Mouse (Mus musculus) liver, embryonic 14.5 days (tissue): ENCODE measurements around the gene Rabgap1l. TPM values are rescaled to one million over a fixed set of nuclear protein-coding genes. Genes with fewer than 3 reads are reported as not detected.

Experiments used
- ATAC-seq: fragments of 200-750 bp; cut with Nextera tagmentation; 2 replicates; pipeline ENCODE4 v1.8.0; 2017; ENCODE audit warnings: moderate number of reproducible peaks, mild to moderate bottlenecking, moderate library complexity; ENCODE audit not compliant: insufficient read depth
- DNase-seq, 3 experiments: peaks; one replicate each; pipeline ENCODE4 v3.0.0-alpha.2; 2012 to 2013; ENCODE audit warnings: low read depth in 3 of 3, low spot score in 3 of 3
- H3K27ac ChIP-seq: fragments of 300-500 bp; sonication (generic); 2 replicates; pipeline ENCODE4 v1.5.1; 2014; ENCODE audit warnings: moderate library complexity, mild to moderate bottlenecking, control low read depth, inconsistent platforms
- H3K27me3 ChIP-seq: fragments of 300-500 bp; sonication (generic); 2 replicates; pipeline ENCODE4 v1.6.1; 2014; ENCODE audit warnings: mild to moderate bottlenecking, low read length, moderate library complexity; ENCODE audit not compliant: control insufficient read depth, insufficient read depth
- H3K36me3 ChIP-seq: fragments of 300-500 bp; sonication (generic); replicated peaks from 2 replicates; pipeline ENCODE4 v1.6.1; 2014; ENCODE audit warnings: low read depth; ENCODE audit not compliant: control insufficient read depth, insufficient read depth
- H3K4me1 ChIP-seq, 2 experiments: fragments of 200-500 bp in 1 of 2; fragments of 300-500 bp in 1 of 2; sonication (generic) in 1 of 2; replicated peaks; 2 replicates each; pipeline ENCODE4 v1.6.1; 2012 to 2014; ENCODE audit warnings: antibody characterized with exemption in 1 of 2, inconsistent platforms in 1 of 2, low read length in 1 of 2; ENCODE audit not compliant: control insufficient read depth in 2 of 2, insufficient read depth in 2 of 2
- H3K4me2 ChIP-seq: fragments of 300-500 bp; sonication (generic); 2 replicates; pipeline ENCODE4 v1.6.1; 2014; ENCODE audit warnings: low read depth, mild to moderate bottlenecking, control low read depth, moderate library complexity
- H3K4me3 ChIP-seq, 2 experiments: fragments of 200-500 bp in 1 of 2; fragments of 300-500 bp in 1 of 2; sonication (generic) in 1 of 2; 2 replicates each; pipeline ENCODE4 v1.5.1; 2012 to 2014; ENCODE audit warnings: low read depth in 2 of 2, low read length in 2 of 2, mild to moderate bottlenecking in 2 of 2, control low read depth in 1 of 2, inconsistent platforms in 1 of 2, moderate library complexity in 1 of 2; ENCODE audit not compliant: insufficient read depth in 1 of 2
- H3K9ac ChIP-seq: fragments of 300-500 bp; sonication (generic); replicated peaks from 2 replicates; pipeline ENCODE4 v1.6.1; 2014; ENCODE audit warnings: mild to moderate bottlenecking, control low read depth, moderate library complexity
- H3K9me3 ChIP-seq: fragments of 300-500 bp; sonication (generic); 2 replicates; pipeline ENCODE4 v1.6.1; 2016; ENCODE audit warnings: low read length, mixed read lengths; ENCODE audit not compliant: control insufficient read depth
- CTCF ChIP-seq: IDR thresholded peaks from 2 replicates; pipeline ENCODE4 v1.5.1; 2016; ENCODE audit warnings: antibody characterized with exemption, low read depth, control low read depth
- EP300 ChIP-seq: IDR thresholded peaks from 2 replicates; pipeline ENCODE4 v1.6.1; 2016; ENCODE audit warnings: antibody characterized with exemption, low read depth
- WGBS: fragments of 180-500 bp; shearing (Covaris S2); extraction: QIAGEN DNeasy Blood & Tissue Kit; methylation state at CpG from one replicate; pipeline ENCODE4 v1.1.7; 2014; ENCODE audit not compliant: insufficient replicate concordance; 5-methylcytosine and 5-hydroxymethylcytosine counted together
- polyA plus RNA-seq, 2 experiments: library from polyadenylated mRNA; depleted of rRNA in 1 of 2; stranded (reverse) in 1 of 2; unstranded in 1 of 2; fragments of >200 nt; fragmentation: Nextera tagmentation in 1 of 2; extraction: Ambion mirVana in 1 of 2; gene quantifications; 2 replicates each; pipeline versions ENCODE4 v1.2.1 to v1.2.3; 2012 to 2014

Rabgap1l gene
- polyA plus RNA-seq, 2 experiments: 18.7 to 27.5 TPM

DNA sequence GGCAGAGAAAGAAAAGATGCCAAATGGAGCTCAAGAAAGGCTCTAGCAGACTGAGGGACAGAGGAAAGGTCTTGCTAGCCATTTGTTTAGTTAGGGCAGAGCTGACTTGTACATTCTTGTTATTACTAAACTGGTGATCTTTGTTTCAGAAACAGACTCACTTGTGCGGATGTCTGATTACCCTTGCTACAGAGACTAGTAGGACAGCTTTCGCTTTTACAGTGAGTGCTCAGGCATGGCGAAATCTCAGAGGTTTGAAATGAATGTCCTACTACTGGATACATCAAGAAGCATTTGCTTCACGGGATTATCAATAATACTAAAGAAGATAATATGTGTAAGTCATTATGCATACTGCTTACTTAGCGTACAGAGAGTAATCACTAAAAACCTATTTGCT is 548.3 kb downstream of the Rabgap1l start:
- DNase-seq: no peak

GRCm38 (mm10) chr1:160240091-160240490 is 552.9 kb downstream of the Rabgap1l start:
- ATAC-seq: no peak
- Histone ChIP-seq H3K27me3 (no peaks in the 10 kb centered on the region), H3K4me2 (no peak overlapping the region), H3K4me3 (no peak overlapping the region), H3K27ac (no peak overlapping the region), H3K9me3 (no peaks in the 10 kb centered on the region), H3K36me3 (no peaks in the 10 kb centered on the region; the same call in 1 of the 2 replicates), H3K4me1 (no peaks in the 10 kb centered on the region), H3K9ac (no peak overlapping the region)
- WGBS: 82% methylated on average over 2 of the region's 2 CpGs
- TF ChIP-seq CTCF: no peak
- DNase-seq: no peak

More for the DNA sequence above, 548.3 kb downstream of the Rabgap1l start:
- H3K36me3 ChIP-seq: no peaks in the 10 kb centered on the region
- no peak overlapping the region for H3K4me2 ChIP-seq
- H3K9ac ChIP-seq: no peak overlapping the region
- H3K9me3 ChIP-seq: no peaks in the 10 kb centered on the region
- no peak overlapping the region for H3K27ac ChIP-seq
- 76% methylated on average over 5 of the region's 5 CpGs for WGBS
- no peak for ATAC-seq
- TF ChIP-seq CTCF: no peak
- TF ChIP-seq EP300: no peak
- H3K4me3 ChIP-seq: no peak overlapping the region
- no peaks in the 10 kb centered on the region for H3K27me3 ChIP-seq
- no peaks in the 10 kb centered on the region for H3K4me1 ChIP-seq

- no peaks in the 10 kb centered on the region; the same call in 1 of the 2 replicates for H3K36me3 ChIP-seq
- ATAC-seq (no peak), DNase-seq (no peak)
- no peaks in the 10 kb centered on the region; a peak in 1 of 4 replicates for H3K4me1 ChIP-seq
- H3K9ac ChIP-seq: no peak overlapping the region
- no peaks in the 10 kb centered on the region for H3K9me3 ChIP-seq
- 76% methylated on average over 1 of the region's 1 CpGs for WGBS
- H3K4me2 ChIP-seq: no peak overlapping the region
- no peak overlapping the region for H3K4me3 ChIP-seq
- no peak overlapping the region for H3K27ac ChIP-seq
- H3K27me3 ChIP-seq: no peaks in the 10 kb centered on the region
- TF ChIP-seq CTCF (no peak), EP300 (no peak)
Observed at GRCm38 (mm10) chr1:160238852-160239443, 554.1 kb downstream of the Rabgap1l start.

DNA sequence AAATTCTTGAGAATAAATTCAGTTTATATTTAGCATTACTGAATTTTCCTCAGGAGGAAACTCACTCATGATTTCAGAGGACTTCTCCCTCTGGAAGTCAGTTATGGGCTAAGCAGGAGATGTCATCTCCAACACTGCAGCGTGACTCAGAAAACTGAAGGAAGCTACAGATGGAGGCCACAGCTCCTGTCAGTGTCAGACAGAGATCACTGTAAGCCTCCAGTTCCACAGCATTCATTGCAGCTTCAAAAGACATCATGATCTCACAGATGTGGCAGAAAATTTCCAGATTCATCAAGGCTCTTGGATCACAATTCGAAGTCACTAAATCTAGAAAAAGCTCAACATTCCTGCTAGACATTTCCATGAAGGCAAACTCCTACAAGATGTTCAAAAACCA is 555.0 kb downstream of the Rabgap1l start:
- WGBS: 73% methylated on average over 2 of the region's 2 CpGs
- DNase-seq: no peak

DNA sequence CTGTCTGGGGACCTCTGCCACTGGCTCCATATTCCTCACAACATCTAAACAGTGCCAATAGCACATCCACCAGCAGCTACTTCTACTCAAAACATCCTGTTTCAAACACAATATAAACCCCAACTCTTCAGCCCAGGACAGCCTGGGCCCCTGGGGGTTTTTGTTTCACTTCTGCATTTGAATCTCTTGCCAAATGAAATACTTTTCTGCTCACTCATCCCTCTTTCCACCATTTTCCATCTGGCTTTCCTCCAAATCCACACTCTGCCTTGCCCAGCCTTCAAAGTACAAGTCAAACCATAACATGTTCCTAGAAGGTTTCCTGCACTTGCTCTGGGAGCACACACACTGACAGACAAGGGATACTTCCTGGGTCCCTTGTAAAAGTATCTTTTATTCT is 559.1 kb downstream of the Rabgap1l start:
- TF ChIP-seq CTCF (no peak), EP300 (no peak)

More for the DNA sequence above, 555.0 kb downstream of the Rabgap1l start:
- H3K27me3 ChIP-seq: no peaks in the 10 kb centered on the region
- H3K4me2 ChIP-seq: no peak overlapping the region
- no peaks in the 10 kb centered on the region; the same call in 1 of the 2 replicates for H3K36me3 ChIP-seq
- no peaks in the 10 kb centered on the region for H3K9me3 ChIP-seq
- H3K4me3 ChIP-seq: no peak overlapping the region
- no peak for ATAC-seq
- no peaks in the 10 kb centered on the region; a peak in 1 of 4 replicates for H3K4me1 ChIP-seq
- TF ChIP-seq EP300 (no peak), CTCF (no peak)
- no peak overlapping the region for H3K9ac ChIP-seq
- H3K27ac ChIP-seq: no peak overlapping the region

More for the DNA sequence above, 559.1 kb downstream of the Rabgap1l start:
- H3K9me3 ChIP-seq: no peaks in the 10 kb centered on the region
- no peak for ATAC-seq
- no peaks in the 10 kb centered on the region; a peak in 1 of 4 replicates for H3K4me1 ChIP-seq
- H3K4me2 ChIP-seq: no peak overlapping the region
- no peak for DNase-seq
- H3K27me3 ChIP-seq: no peaks in the 10 kb centered on the region
- no peak overlapping the region for H3K9ac ChIP-seq
- H3K36me3 ChIP-seq: no peaks in the 10 kb centered on the region; the same call in 1 of the 2 replicates
- H3K4me3 ChIP-seq: no peak overlapping the region
- H3K27ac ChIP-seq: no peak overlapping the region
